Mouse (Mus musculus): Measurements from ENCODE around the gene Shq1. TPM values are rescaled to one million over a fixed set of nuclear protein-coding genes. Genes with fewer than 3 reads are reported as not detected.

Gene Shq1
- polyA plus RNA-seq, 1 experiment from 2014 or later, result 16.6 TPM

GRCm38 (mm10) chr6:100686341-100686740, 15.4 kb upstream of the Shq1 start:
- ATAC-seq (replicated peaks; ENCODE audit: low FRiP score, low TSS enrichment, low read depth) (no peak), DNase-seq (ENCODE audit: low spot score) (no peak)
- 77% methylated on average over 2 of the region's 2 CpGs for WGBS
- Histone ChIP-seq H3K36me3 (ENCODE audit: control insufficient read depth, insufficient read depth, low read length) (no peaks in the 10 kb centered on the region), H3K27ac (ENCODE audit: low read depth) (no peak overlapping the region), H3K27me3 (replicated peaks; ENCODE audit: control insufficient read depth, insufficient read depth, low read length) (no peaks in the 10 kb centered on the region), H3K9ac (ENCODE audit: low read length) (no peak overlapping the region), H3K4me3 (ENCODE audit: low read depth, low read length) (no peak overlapping the region), H3K9me3 (ENCODE audit: control insufficient read depth, low read length) (no peaks in the 10 kb centered on the region), H3K4me1 (replicated peaks; ENCODE audit: control insufficient read depth, insufficient read depth, low read length) (no peaks in the 10 kb centered on the region), H3K4me2 (ENCODE audit: low read length) (no peak overlapping the region)

- DNase-seq (ENCODE audit: low spot score) (no peak), ATAC-seq (replicated peaks; ENCODE audit: low FRiP score, low TSS enrichment, low read depth) (no peak)
- 87% methylated on average over 2 of the region's 2 CpGs for WGBS
Measured at GRCm38 (mm10) chr6:100678636-100679035, 7.7 kb upstream of the Shq1 start.

GRCm38 (mm10) chr6:100676461-100676860, 5.5 kb upstream of the Shq1 start:
- no peak overlapping the region for H3K4me3 ChIP-seq (ENCODE audit: low read depth, low read length)
- 85% methylated on average over 7 of the region's 7 CpGs for WGBS
- no peak for ATAC-seq (replicated peaks; ENCODE audit: low FRiP score, low TSS enrichment, low read depth)

More at GRCm38 (mm10) chr6:100678636-100679035, 7.7 kb upstream of the Shq1 start:
- Histone ChIP-seq H3K9ac (ENCODE audit: low read length) (no peak overlapping the region), H3K36me3 (ENCODE audit: control insufficient read depth, insufficient read depth, low read length) (no peaks in the 10 kb centered on the region), H3K9me3 (ENCODE audit: control insufficient read depth, low read length) (no peaks in the 10 kb centered on the region), H3K27me3 (replicated peaks; ENCODE audit: control insufficient read depth, insufficient read depth, low read length) (no peaks in the 10 kb centered on the region), H3K4me3 (ENCODE audit: low read depth, low read length) (no peak overlapping the region), H3K4me1 (replicated peaks; ENCODE audit: control insufficient read depth, insufficient read depth, low read length) (no peaks in the 10 kb centered on the region), H3K27ac (ENCODE audit: low read depth) (no peak overlapping the region), H3K4me2 (ENCODE audit: low read length) (no peak overlapping the region)

DNA sequence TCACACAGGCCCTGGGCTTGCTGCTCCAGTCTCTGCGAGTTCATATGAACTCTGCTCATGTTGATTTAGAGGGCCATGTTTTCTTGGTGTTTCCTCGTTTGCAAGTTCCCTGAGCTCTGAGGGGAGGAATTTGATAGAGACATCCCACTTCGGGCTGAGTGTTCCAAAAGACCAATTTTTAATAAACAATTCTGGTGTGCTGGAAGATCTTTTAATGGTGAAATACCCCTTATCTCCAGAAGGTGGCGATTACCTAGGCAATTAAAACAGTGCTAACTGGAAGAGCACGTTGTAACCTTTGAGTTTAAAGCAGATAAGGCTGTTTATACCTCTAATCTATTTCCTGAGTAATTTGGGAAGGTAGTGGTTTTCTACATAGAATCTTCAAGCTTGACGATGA, 4.0 kb upstream of the Shq1 start:
- Histone ChIP-seq H3K4me3 (ENCODE audit: low read depth, low read length) (no peak overlapping the region), H3K36me3 (ENCODE audit: control insufficient read depth, insufficient read depth, low read length) (no peaks in the 10 kb centered on the region), H3K4me1 (replicated peaks; ENCODE audit: control insufficient read depth, insufficient read depth, low read length) (peaks cover 14% of the 10 kb centered on the region), H3K9me3 (ENCODE audit: control insufficient read depth, low read length) (no peaks in the 10 kb centered on the region), H3K4me2 (ENCODE audit: low read length) (no peak overlapping the region), H3K9ac (ENCODE audit: low read length) (no peak overlapping the region), H3K27ac (ENCODE audit: low read depth) (no peak overlapping the region), H3K27me3 (replicated peaks; ENCODE audit: control insufficient read depth, insufficient read depth, low read length) (no peaks in the 10 kb centered on the region)
- WGBS, result 23% methylated on average over 6 of the region's 6 CpGs
- DNase-seq (ENCODE audit: low spot score), result peak; percentile 57
- ATAC-seq (replicated peaks; ENCODE audit: low FRiP score, low TSS enrichment, low read depth), result no peak

More at GRCm38 (mm10) chr6:100676461-100676860, 5.5 kb upstream of the Shq1 start:
- H3K9ac ChIP-seq (ENCODE audit: low read length), result no peak overlapping the region
- peaks cover 8% of the 10 kb centered on the region for H3K4me1 ChIP-seq (replicated peaks; ENCODE audit: control insufficient read depth, insufficient read depth, low read length)
- no peak overlapping the region for H3K27ac ChIP-seq (ENCODE audit: low read depth)
- no peaks in the 10 kb centered on the region for H3K9me3 ChIP-seq (ENCODE audit: control insufficient read depth, low read length)
- H3K27me3 ChIP-seq (replicated peaks; ENCODE audit: control insufficient read depth, insufficient read depth, low read length), result no peaks in the 10 kb centered on the region
- H3K4me2 ChIP-seq (ENCODE audit: low read length), result no peak overlapping the region
- no peak for DNase-seq (ENCODE audit: low spot score)
- H3K36me3 ChIP-seq (ENCODE audit: control insufficient read depth, insufficient read depth, low read length), result no peaks in the 10 kb centered on the region

- no peak for DNase-seq (ENCODE audit: low spot score)
- 8% methylated on average over 7 of the region's 7 CpGs for WGBS
- ATAC-seq (replicated peaks; ENCODE audit: low FRiP score, low TSS enrichment, low read depth), result no peak
Measured at GRCm38 (mm10) chr6:100671401-100671800, 444 bp upstream of the Shq1 start.

GRCm38 (mm10) chr6:100670370-100670841, 551 bp downstream of the Shq1 start:
- peak overlapping the region; percentile 55 for H3K9ac ChIP-seq (ENCODE audit: low read length)
- H3K27me3 ChIP-seq (replicated peaks; ENCODE audit: control insufficient read depth, insufficient read depth, low read length), result no peaks in the 10 kb centered on the region
- no peaks in the 10 kb centered on the region for H3K9me3 ChIP-seq (ENCODE audit: control insufficient read depth, low read length)
- peaks cover 14% of the 10 kb centered on the region for H3K4me1 ChIP-seq (replicated peaks; ENCODE audit: control insufficient read depth, insufficient read depth, low read length)
- H3K4me3 ChIP-seq (ENCODE audit: low read depth, low read length), result peak overlapping the region; percentile 85
- no peak overlapping the region for H3K27ac ChIP-seq (ENCODE audit: low read depth)
- H3K4me2 ChIP-seq (ENCODE audit: low read length), result peak overlapping the region; percentile 84
- ATAC-seq (replicated peaks; ENCODE audit: low FRiP score, low TSS enrichment, low read depth) (peak; percentile 62), DNase-seq (ENCODE audit: low spot score) (peak; percentile 80)
- under 1% methylated on average over 32 of the region's 32 CpGs for WGBS
- H3K36me3 ChIP-seq (ENCODE audit: control insufficient read depth, insufficient read depth, low read length), result no peaks in the 10 kb centered on the region

More at GRCm38 (mm10) chr6:100671401-100671800, 444 bp upstream of the Shq1 start:
- peak overlapping the region; percentile 84 for H3K4me2 ChIP-seq (ENCODE audit: low read length)
- no peak overlapping the region for H3K9ac ChIP-seq (ENCODE audit: low read length)
- H3K27me3 ChIP-seq (replicated peaks; ENCODE audit: control insufficient read depth, insufficient read depth, low read length), result no peaks in the 10 kb centered on the region
- H3K9me3 ChIP-seq (ENCODE audit: control insufficient read depth, low read length), result no peaks in the 10 kb centered on the region
- H3K36me3 ChIP-seq (ENCODE audit: control insufficient read depth, insufficient read depth, low read length), result no peaks in the 10 kb centered on the region
- no peak overlapping the region for H3K27ac ChIP-seq (ENCODE audit: low read depth)
- peaks cover 14% of the 10 kb centered on the region for H3K4me1 ChIP-seq (replicated peaks; ENCODE audit: control insufficient read depth, insufficient read depth, low read length)
- peak overlapping the region; percentile 85 for H3K4me3 ChIP-seq (ENCODE audit: low read depth, low read length)

DNA sequence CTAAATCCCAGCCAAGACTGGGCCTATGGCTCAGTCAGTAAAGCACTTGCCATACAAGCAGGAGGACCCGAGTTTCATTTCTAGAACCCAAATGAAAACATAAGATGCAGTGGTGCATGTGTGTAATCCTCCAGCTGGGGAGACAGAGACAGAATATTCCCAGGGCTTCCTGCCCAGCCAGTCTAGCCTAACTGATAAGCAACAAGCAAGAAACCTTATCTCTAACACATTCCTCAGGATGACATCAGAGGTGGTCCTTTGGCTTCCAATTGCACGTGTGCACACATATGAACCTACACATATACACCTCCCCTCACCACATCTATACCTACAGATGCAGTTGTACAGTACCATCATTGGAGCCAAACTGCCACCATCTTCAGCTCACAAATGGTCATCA, 2.1 kb downstream of the Shq1 start:
- no peak for ATAC-seq (replicated peaks; ENCODE audit: low FRiP score, low TSS enrichment, low read depth)

DNA sequence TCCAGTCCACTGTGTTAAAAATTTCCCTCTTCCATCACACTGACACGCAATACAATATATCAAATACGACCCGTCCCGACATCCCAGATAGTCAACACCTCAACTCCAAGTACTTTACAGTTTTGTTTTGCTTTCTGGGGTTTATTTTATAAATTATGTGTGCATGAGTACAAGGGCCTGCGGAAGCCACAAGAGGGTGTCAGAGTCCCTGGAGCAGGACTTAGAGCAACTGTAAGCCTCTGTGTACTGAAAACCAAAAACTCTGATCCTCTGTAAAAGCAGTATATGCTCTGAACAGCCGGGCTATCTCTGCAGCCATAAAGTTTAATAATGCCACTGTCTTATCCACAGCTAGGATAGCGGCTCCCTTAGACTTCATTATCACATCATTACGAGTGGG, 3.3 kb downstream of the Shq1 start:
- Histone ChIP-seq H3K9me3 (ENCODE audit: control insufficient read depth, low read length) (no peaks in the 10 kb centered on the region), H3K27me3 (replicated peaks; ENCODE audit: control insufficient read depth, insufficient read depth, low read length) (no peaks in the 10 kb centered on the region), H3K4me3 (ENCODE audit: low read depth, low read length) (no peak overlapping the region), H3K27ac (ENCODE audit: low read depth) (no peak overlapping the region), H3K36me3 (ENCODE audit: control insufficient read depth, insufficient read depth, low read length) (peaks cover 22% of the 10 kb centered on the region), H3K4me2 (ENCODE audit: low read length) (no peak overlapping the region), H3K4me1 (replicated peaks; ENCODE audit: control insufficient read depth, insufficient read depth, low read length) (peaks cover 14% of the 10 kb centered on the region), H3K9ac (ENCODE audit: low read length) (no peak overlapping the region)
- 83% methylated on average over 8 of the region's 8 CpGs for WGBS
- ATAC-seq (replicated peaks; ENCODE audit: low FRiP score, low TSS enrichment, low read depth), result no peak
- no peak for DNase-seq (ENCODE audit: low spot score)

More for the DNA sequence above, 2.1 kb downstream of the Shq1 start:
- Histone ChIP-seq H3K9ac (ENCODE audit: low read length) (no peak overlapping the region), H3K4me2 (ENCODE audit: low read length) (no peak overlapping the region), H3K4me3 (ENCODE audit: low read depth, low read length) (no peak overlapping the region), H3K27me3 (replicated peaks; ENCODE audit: control insufficient read depth, insufficient read depth, low read length) (no peaks in the 10 kb centered on the region), H3K4me1 (replicated peaks; ENCODE audit: control insufficient read depth, insufficient read depth, low read length) (peaks cover 14% of the 10 kb centered on the region), H3K27ac (ENCODE audit: low read depth) (no peak overlapping the region), H3K9me3 (ENCODE audit: control insufficient read depth, low read length) (no peaks in the 10 kb centered on the region), H3K36me3 (ENCODE audit: control insufficient read depth, insufficient read depth, low read length) (peaks cover 13% of the 10 kb centered on the region)
- no peak for DNase-seq (ENCODE audit: low spot score)
- 58% methylated on average over 2 of the region's 2 CpGs for WGBS

GRCm38 (mm10) chr6:100662224-100662623, 8.7 kb downstream of the Shq1 start:
- no peaks in the 10 kb centered on the region for H3K27me3 ChIP-seq (replicated peaks; ENCODE audit: control insufficient read depth, insufficient read depth, low read length)
- no peaks in the 10 kb centered on the region for H3K9me3 ChIP-seq (ENCODE audit: control insufficient read depth, low read length)
- no peak overlapping the region for H3K9ac ChIP-seq (ENCODE audit: low read length)
- peaks cover 35% of the 10 kb centered on the region for H3K36me3 ChIP-seq (ENCODE audit: control insufficient read depth, insufficient read depth, low read length)
- DNase-seq (ENCODE audit: low spot score), result no peak
- no peak overlapping the region for H3K27ac ChIP-seq (ENCODE audit: low read depth)
- no peak overlapping the region for H3K4me3 ChIP-seq (ENCODE audit: low read depth, low read length)
- ATAC-seq (replicated peaks; ENCODE audit: low FRiP score, low TSS enrichment, low read depth), result no peak
- 61% methylated on average over 6 of the region's 6 CpGs for WGBS
- H3K4me2 ChIP-seq (ENCODE audit: low read length), result no peak overlapping the region
- H3K4me1 ChIP-seq (replicated peaks; ENCODE audit: control insufficient read depth, insufficient read depth, low read length), result no peaks in the 10 kb centered on the region
